Mouse (Mus musculus) megakaryocyte progenitor cell, adult 5-6 weeks (primary cell): Measurements from ENCODE around the gene Fam217a. TPM values are rescaled to one million over a fixed set of nuclear protein-coding genes. Genes with fewer than 3 reads are reported as not detected.
"Not testable (repeated sequence)": the region's sequence is repeated elsewhere in the genome, so short reads cannot be mapped to it uniquely, and the experiment has no call there.

Source experiments
- ATAC-seq: replicated peaks from 2 replicates; pipeline ENCODE4 v1.8.0; 2016; ENCODE audit warnings: mild to moderate bottlenecking, moderate TSS enrichment, inconsistent platforms; ENCODE audit not compliant: poor library complexity
- total RNA-seq, 2 experiments: library from RNA; stranded (forward) in 1 of 2; stranded (reverse) in 1 of 2; fragments of 157-497, 149-512 nt in 1 of 2; fragments of 200-1000 nt in 1 of 2; gene quantifications; 2 replicates each; pipeline versions ENCODE4 v1.2.3 to v1.2.4; 2015 to 2017

Gene Fam217a
- total RNA-seq, 2 experiments from 2014 or later, result 0.22 TPM; not detected in 1

- peak; percentile 66 for ATAC-seq
These were observed 48.9 kb downstream of the Fam217a start, which contains the start of gene Prpf4b for GRCm38 (mm10) chr13:34875166-34875710. Gene Prpf4b, plus strand, starts transcription at chr13:34875302.

DNA sequence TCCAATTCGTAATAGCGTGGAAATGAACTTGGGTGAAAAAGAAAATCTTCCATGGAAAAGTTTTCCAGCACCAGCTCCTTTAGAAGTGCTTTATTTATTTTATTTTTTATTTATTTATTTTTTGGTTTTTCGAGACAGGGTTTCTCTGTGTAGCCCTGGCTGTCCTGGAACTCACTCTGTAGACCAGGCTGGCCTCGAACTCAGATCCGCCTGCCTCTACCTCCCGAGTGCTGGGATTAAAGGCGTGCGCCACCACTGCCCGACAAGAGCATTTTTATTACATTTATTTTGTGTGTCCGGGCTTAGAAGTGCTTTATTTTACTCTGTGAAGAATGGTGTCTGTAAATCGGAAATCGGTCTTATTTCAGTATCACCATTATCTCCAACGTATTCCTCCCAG lies 49.4 kb downstream of the Fam217a start:
- ATAC-seq, result not testable (repeated sequence)

- ATAC-seq, result peak; percentile 82
These were observed 50.1 kb downstream of the Fam217a start for GRCm38 (mm10) chr13:34873801-34874681.

GRCm38 (mm10) chr13:34864420-34865169 lies 59.5 kb downstream of the Fam217a start:
- ATAC-seq, result peak; percentile 98

DNA sequence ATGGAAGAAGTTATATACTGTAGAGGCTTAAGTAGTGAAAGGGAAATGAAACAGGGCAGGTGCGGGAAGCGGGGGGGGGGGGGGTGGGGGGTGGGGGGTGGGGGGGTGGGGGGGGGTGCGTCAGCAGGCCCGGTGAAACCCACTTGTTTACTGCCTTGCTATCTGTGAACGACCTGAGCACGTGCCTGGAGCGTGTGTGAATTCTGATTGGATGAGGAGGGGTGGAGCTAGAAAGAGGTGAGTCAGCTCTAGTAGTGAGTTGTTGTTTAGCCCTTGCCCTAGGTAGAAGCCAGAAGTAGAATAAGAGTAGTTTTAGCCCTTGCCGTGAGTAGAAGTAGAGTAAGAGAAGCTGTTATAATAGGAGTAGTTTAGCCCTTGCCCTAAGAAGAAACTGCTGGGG lies 62.9 kb downstream of the Fam217a start:
- not testable (repeated sequence) for ATAC-seq

Other genes with a start within 250 kb of the Fam217a start
- gene Fam50b, start 189.5 kb downstream of the Fam217a start, total RNA-seq (2015), result not detected in 2 replicates
- not detected in 2 replicates for gene Fam50b, start 189.5 kb downstream of the Fam217a start, total RNA-seq (2017)
- 98.4 and 106 TPM in 2 replicates for gene Prpf4b, start 49.0 kb downstream of the Fam217a start, total RNA-seq (2015)
- 121 and 170 TPM in 2 replicates for gene Prpf4b, start 49.0 kb downstream of the Fam217a start, total RNA-seq (2017)
- not detected in 2 replicates for gene 4933417A18Rik, start 99 bp upstream of the Fam217a start, total RNA-seq (2015)
- not detected in 2 replicates for gene 4933417A18Rik, start 99 bp upstream of the Fam217a start, total RNA-seq (2017)
- gene Eci3, start 39.5 kb upstream of the Fam217a start, total RNA-seq (2015), result not detected in 2 replicates
- gene Eci3, start 39.5 kb upstream of the Fam217a start, total RNA-seq (2017), result not detected in 2 replicates
- gene Eci2, start 102.8 kb upstream of the Fam217a start, total RNA-seq (2015), result 83.3 and 94.2 TPM in 2 replicates
- 51.2 and 69.3 TPM in 2 replicates for gene Eci2, start 102.8 kb upstream of the Fam217a start, total RNA-seq (2017)